Mouse (Mus musculus) forebrain, embryonic 13.5 days (tissue): ENCODE data around the gene Borcs5. TPM values are rescaled to one million over a fixed set of nuclear protein-coding genes. Genes with fewer than 3 reads are reported as not detected.

Experiments used
- ATAC-seq: fragments of 200-750 bp; cut with Nextera tagmentation; 2 replicates; pipeline ENCODE4 v1.8.0; 2017
- H3K27ac ChIP-seq: fragments of 300-500 bp; sonication (generic); 2 replicates; pipeline ENCODE4 v1.5.1; 2015; ENCODE audit warnings: inconsistent platforms, mild to moderate bottlenecking, moderate library complexity
- H3K27me3 ChIP-seq: fragments of 300-500 bp; sonication (generic); 2 replicates; pipeline ENCODE4 v1.6.1; 2015; ENCODE audit warnings: mild to moderate bottlenecking, inconsistent platforms
- H3K36me3 ChIP-seq: fragments of 300-500 bp; sonication (generic); 2 replicates; pipeline ENCODE4 v1.6.1; 2015; ENCODE audit warnings: mild to moderate bottlenecking, inconsistent platforms; ENCODE audit not compliant: poor library complexity, severe bottlenecking
- H3K4me1 ChIP-seq: fragments of 300-500 bp; sonication (generic); 2 replicates; pipeline ENCODE4 v1.6.1; 2015; ENCODE audit warnings: inconsistent platforms
- H3K4me2 ChIP-seq: fragments of 300-500 bp; sonication (generic); 2 replicates; pipeline ENCODE4 v1.6.1; 2015; ENCODE audit warnings: inconsistent platforms, mild to moderate bottlenecking, moderate library complexity
- H3K4me3 ChIP-seq: fragments of 300-500 bp; sonication (generic); 2 replicates; pipeline ENCODE4 v1.5.1; 2015; ENCODE audit warnings: mild to moderate bottlenecking, inconsistent platforms
- H3K9ac ChIP-seq: fragments of 300-500 bp; sonication (generic); 2 replicates; pipeline ENCODE4 v1.6.1; 2015; ENCODE audit warnings: mild to moderate bottlenecking, inconsistent platforms
- H3K9me3 ChIP-seq: fragments of 300-500 bp; sonication (generic); replicated peaks from 2 replicates; pipeline ENCODE4 v1.6.1; 2016; ENCODE audit warnings: inconsistent platforms
- WGBS: fragments of 180-500 bp; shearing (Covaris S2); methylation state at CpG from one replicate; pipeline ENCODE4 v1.1.7; 2015; 5-methylcytosine and 5-hydroxymethylcytosine counted together
- polyA plus RNA-seq: library from polyadenylated mRNA; unstranded; fragments of >200 nt; fragmentation: Nextera tagmentation; extraction: Ambion mirVana; gene quantifications from 2 replicates; pipeline ENCODE4 v1.2.1, GENCODE M21; 2015

Borcs5 gene
- polyA plus RNA-seq, 1 experiment from 2014 or later, result 40.2 TPM

DNA sequence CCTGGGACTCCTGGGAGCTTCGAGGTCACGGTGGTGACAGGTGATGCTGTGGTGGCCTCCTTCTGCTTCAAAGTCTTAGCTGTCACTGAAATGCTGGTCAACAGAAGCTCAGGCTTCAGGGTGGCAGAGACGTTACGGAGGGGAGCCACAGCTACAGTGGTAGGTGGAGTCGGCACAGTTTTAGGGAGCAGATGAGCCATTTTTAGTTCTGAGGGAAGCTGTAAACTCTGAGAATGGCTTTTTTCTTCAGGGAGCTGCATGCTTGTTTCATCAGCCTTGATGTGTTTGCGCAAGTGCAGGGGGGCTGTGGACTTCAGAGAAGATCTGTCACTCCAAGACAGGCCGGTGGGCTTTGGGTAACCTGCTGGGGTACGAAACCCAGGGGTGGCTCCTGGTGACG is 28.9 kb upstream of the Borcs5 start:
- H3K27ac ChIP-seq, result no peak overlapping the region
- 91% methylated on average over 9 of the region's 9 CpGs for WGBS
- H3K9me3 ChIP-seq, result no peaks in the 10 kb centered on the region
- H3K27me3 ChIP-seq, result no peaks in the 10 kb centered on the region
- ATAC-seq, result no peak
- H3K4me3 ChIP-seq, result no peak overlapping the region
- H3K9ac ChIP-seq, result no peak overlapping the region
- no peak overlapping the region for H3K4me2 ChIP-seq
- H3K36me3 ChIP-seq, result no peaks in the 10 kb centered on the region
- H3K4me1 ChIP-seq, result 0 out of 2 replicates have a peak, but pooled peaks cover 3% of the 10 kb centered on the region

DNA sequence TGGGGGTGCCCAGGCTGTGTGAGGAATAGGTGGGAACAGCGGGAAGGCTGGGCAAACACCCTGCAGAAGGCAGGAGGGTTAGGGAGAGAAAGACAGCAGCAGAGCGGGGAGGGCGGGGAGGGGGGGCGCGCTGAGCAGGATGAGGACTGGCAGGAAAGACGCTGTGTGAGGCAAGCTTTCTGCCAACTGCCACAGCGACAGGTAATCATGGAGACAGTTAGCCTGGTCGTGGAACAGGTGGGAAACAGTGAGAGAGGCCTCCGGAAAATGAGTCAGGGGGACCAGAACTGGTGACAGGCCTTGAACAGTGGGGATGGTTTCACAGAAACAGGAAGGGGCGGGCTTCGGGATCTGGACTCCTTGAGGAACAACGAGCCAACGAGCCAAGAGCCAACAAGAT is 27.4 kb upstream of the Borcs5 start:
- Histone ChIP-seq H3K9me3 (no peaks in the 10 kb centered on the region), H3K36me3 (no peaks in the 10 kb centered on the region), H3K4me3 (no peak overlapping the region), H3K27ac (no peak overlapping the region), H3K4me2 (no peak overlapping the region), H3K27me3 (no peaks in the 10 kb centered on the region), H3K4me1 (0 out of 2 replicates have a peak, but pooled peaks cover 3% of the 10 kb centered on the region), H3K9ac (no peak overlapping the region)
- 72% methylated on average over 13 of the region's 13 CpGs for WGBS
- no peak for ATAC-seq

GRCm38 (mm10) chr6:134614322-134614721 is 25.0 kb upstream of the Borcs5 start:
- H3K4me1 ChIP-seq, result 0 out of 2 replicates have a peak, but pooled peaks cover 3% of the 10 kb centered on the region

GRCm38 (mm10) chr6:134614723-134615648 is 24.3 kb upstream of the Borcs5 start:
- Histone ChIP-seq H3K4me2 (no peak overlapping the region), H3K27ac (no peak overlapping the region), H3K4me1 (0 out of 2 replicates have a peak, but pooled peaks cover 3% of the 10 kb centered on the region), H3K36me3 (no peaks in the 10 kb centered on the region), H3K9ac (no peak overlapping the region), H3K27me3 (no peaks in the 10 kb centered on the region), H3K4me3 (no peak overlapping the region), H3K9me3 (no peaks in the 10 kb centered on the region)
- ATAC-seq, result peak; percentile 69
- WGBS, result 25% methylated on average over 16 of the region's 16 CpGs

More at GRCm38 (mm10) chr6:134614322-134614721, 25.0 kb upstream of the Borcs5 start:
- ATAC-seq, result no peak
- no peak overlapping the region for H3K9ac ChIP-seq
- H3K36me3 ChIP-seq, result no peaks in the 10 kb centered on the region
- no peak overlapping the region for H3K4me3 ChIP-seq
- 86% methylated on average over 4 of the region's 4 CpGs for WGBS
- H3K27me3 ChIP-seq, result no peaks in the 10 kb centered on the region
- no peak overlapping the region for H3K4me2 ChIP-seq
- H3K27ac ChIP-seq, result no peak overlapping the region
- no peaks in the 10 kb centered on the region for H3K9me3 ChIP-seq

DNA sequence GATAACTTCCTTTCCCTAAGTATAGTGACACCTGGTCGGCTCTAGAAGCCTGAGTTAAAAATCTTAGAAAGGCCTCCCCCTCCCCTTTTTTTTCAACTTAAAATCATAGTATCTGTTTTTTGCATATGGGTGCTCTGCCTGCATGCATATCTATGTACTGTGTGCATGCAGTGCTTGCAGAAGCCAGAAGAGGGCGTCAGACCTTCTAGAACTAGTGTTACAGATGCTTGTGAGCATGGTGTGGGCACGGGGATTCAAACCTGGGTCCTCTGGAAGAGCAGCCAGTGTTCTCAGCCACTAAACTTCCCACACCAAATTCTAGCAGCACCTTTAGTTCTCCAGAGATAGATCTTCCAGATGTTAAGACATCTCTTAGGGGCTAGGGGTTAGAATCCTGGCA is 21.7 kb upstream of the Borcs5 start:
- no peak overlapping the region for H3K27ac ChIP-seq
- H3K4me1 ChIP-seq, result 0 out of 2 replicates have a peak, but pooled peaks cover 3% of the 10 kb centered on the region
- ATAC-seq, result no peak
- no peaks in the 10 kb centered on the region for H3K27me3 ChIP-seq
- H3K4me3 ChIP-seq, result no peak overlapping the region
- H3K4me2 ChIP-seq, result no peak overlapping the region
- no peaks in the 10 kb centered on the region for H3K9me3 ChIP-seq
- no peaks in the 10 kb centered on the region for H3K36me3 ChIP-seq
- H3K9ac ChIP-seq, result no peak overlapping the region
- 61% methylated on average over 3 of the region's 3 CpGs for WGBS

DNA sequence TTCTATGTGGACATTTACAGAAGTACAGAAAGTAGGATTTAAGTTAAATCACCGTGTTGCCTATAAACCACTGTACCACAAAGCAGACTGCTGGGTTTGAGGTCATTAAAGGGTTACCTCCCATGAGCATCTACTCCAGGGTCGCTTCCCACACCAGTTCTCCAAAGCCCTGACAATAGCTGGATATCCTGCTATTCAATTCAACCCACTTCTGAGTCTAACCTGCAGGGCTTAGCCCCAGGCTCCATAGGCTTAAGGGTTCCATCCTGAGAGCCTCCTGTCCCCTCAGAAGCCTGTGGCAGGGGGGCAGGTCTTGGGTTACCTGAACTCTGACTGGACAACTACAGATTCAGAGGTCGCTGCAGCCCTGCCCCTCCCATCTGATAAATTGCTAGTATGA is 19.2 kb upstream of the Borcs5 start:
- no peak overlapping the region for H3K9ac ChIP-seq
- H3K9me3 ChIP-seq, result no peaks in the 10 kb centered on the region
- H3K27me3 ChIP-seq, result no peaks in the 10 kb centered on the region
- no peaks in the 10 kb centered on the region for H3K36me3 ChIP-seq
- H3K4me2 ChIP-seq, result no peak overlapping the region
- no peak overlapping the region for H3K4me3 ChIP-seq
- 0 out of 2 replicates have a peak, but pooled peaks cover under 1% of the 10 kb centered on the region for H3K4me1 ChIP-seq
- 65% methylated on average over 3 of the region's 3 CpGs for WGBS
- no peak overlapping the region for H3K27ac ChIP-seq
- no peak for ATAC-seq

DNA sequence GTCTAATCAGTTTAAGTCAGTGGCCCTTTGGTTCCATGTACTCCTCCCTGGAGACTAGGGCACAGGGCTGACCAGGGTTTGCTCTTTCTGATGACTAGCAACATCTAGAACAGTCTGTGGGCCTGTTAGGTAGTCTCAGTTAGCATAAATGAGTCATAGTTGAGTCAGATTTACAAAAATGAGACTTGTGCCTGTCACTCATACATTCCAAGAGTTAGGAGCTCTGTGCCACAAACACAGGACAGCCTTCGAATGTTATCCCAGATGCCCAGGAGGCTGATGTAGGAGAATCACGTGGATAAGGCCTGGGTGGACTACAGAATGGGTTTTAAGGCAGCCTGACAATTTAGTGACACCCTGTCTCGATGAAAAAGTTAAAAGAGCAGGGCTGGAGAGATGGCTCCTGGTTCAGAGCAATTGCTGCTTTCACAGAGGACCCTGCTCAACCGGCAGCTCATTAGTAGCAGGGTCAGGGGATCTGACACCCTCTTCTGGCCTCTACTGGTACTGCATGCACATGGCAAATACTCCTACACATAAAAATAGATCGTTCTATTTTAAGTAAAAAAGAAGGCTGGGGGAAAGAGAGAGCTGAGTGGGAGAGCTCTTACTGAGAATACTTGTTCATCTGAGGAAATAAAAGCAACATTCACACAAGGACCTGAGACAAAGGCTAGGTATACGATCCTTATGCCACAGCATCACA is 18.3 kb upstream of the Borcs5 start:
- Histone ChIP-seq H3K4me3 (no peak overlapping the region), H3K9me3 (no peaks in the 10 kb centered on the region), H3K27ac (no peak overlapping the region), H3K36me3 (no peaks in the 10 kb centered on the region), H3K9ac (no peak overlapping the region), H3K4me2 (no peak overlapping the region), H3K27me3 (no peaks in the 10 kb centered on the region), H3K4me1 (no peaks in the 10 kb centered on the region)
- ATAC-seq, result no peak
- 65% methylated on average over 6 of the region's 6 CpGs for WGBS

- Histone ChIP-seq H3K9me3 (no peaks in the 10 kb centered on the region), H3K4me3 (no peak overlapping the region), H3K4me1 (no peaks in the 10 kb centered on the region), H3K27ac (no peak overlapping the region), H3K4me2 (no peak overlapping the region), H3K27me3 (no peaks in the 10 kb centered on the region), H3K36me3 (no peaks in the 10 kb centered on the region), H3K9ac (no peak overlapping the region)
- 82% methylated on average over 14 of the region's 14 CpGs for WGBS
- no peak for ATAC-seq
Measured at GRCm38 (mm10) chr6:134621552-134621949, 17.8 kb upstream of the Borcs5 start.

- Histone ChIP-seq H3K4me1 (no peaks in the 10 kb centered on the region), H3K9ac (no peak overlapping the region), H3K9me3 (no peaks in the 10 kb centered on the region), H3K27ac (no peak overlapping the region), H3K4me2 (no peak overlapping the region), H3K27me3 (no peaks in the 10 kb centered on the region), H3K4me3 (no peak overlapping the region), H3K36me3 (no peaks in the 10 kb centered on the region)
- WGBS, result 60% methylated on average over 12 of the region's 12 CpGs
- ATAC-seq, result no peak
Measured at GRCm38 (mm10) chr6:134625431-134625830, 13.9 kb upstream of the Borcs5 start.

- Histone ChIP-seq H3K4me2 (no peak overlapping the region), H3K9me3 (no peaks in the 10 kb centered on the region), H3K27ac (no peak overlapping the region), H3K4me1 (no peaks in the 10 kb centered on the region), H3K27me3 (peaks cover 3% of the 10 kb centered on the region; the same call in 1 of the 2 replicates), H3K4me3 (no peak overlapping the region), H3K9ac (no peak overlapping the region), H3K36me3 (no peaks in the 10 kb centered on the region)
- WGBS, result 92% methylated on average over 1 of the region's 1 CpGs
- ATAC-seq, result no peak
Measured at GRCm38 (mm10) chr6:134626564-134626963, 12.7 kb upstream of the Borcs5 start.

GRCm38 (mm10) chr6:134630447-134630846 is 8.9 kb upstream of the Borcs5 start:
- Histone ChIP-seq H3K27me3 (peaks cover 10% of the 10 kb centered on the region; the same call in 1 of the 2 replicates), H3K27ac (no peak overlapping the region), H3K4me2 (no peak overlapping the region), H3K4me3 (no peak overlapping the region), H3K36me3 (no peaks in the 10 kb centered on the region), H3K9ac (no peak overlapping the region), H3K4me1 (peaks cover 11% of the 10 kb centered on the region), H3K9me3 (no peaks in the 10 kb centered on the region)
- no peak for ATAC-seq
- 79% methylated on average over 9 of the region's 9 CpGs for WGBS
